Mouse (Mus musculus) cerebellum, adult 18-20 months (tissue): ENCODE results near the gene Caml.
A peak's percentile ranks its signal among the peaks of the same experiment; 100 is the strongest.

Experiments
- DNase-seq, 2 experiments: peaks; one replicate each; pipeline ENCODE4 v3.0.0; 2021

Caml gene

DNA sequence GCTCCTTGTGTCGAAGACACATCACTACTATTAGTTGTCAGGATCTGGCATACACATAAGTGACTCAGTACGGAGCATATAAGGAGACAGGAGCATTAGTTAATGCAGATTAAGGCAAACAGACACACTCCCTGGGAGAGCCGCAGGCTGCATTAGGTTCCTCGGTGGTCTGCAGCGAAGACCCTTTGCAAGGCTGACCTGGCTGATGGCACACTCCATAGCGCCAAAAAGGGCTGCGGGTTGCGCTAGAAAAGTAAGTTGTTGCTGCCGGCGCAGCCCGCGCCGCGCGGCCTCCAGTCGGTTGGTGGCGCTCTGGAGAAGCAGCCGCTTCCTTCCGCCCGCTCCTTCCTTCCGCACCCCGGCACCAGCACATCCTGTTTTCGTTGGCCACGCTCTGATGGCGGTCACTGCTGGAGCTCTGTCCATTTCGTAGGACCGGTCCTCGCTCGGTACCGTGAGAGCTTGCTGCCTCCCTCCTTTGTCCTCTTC lies 11.9 kb downstream of the Caml start, which contains the start of gene Ddx46:
Gene Ddx46 (plus strand): TSS at position 389 of the 489 bp plus-strand sequence.
- peak; percentile 88 to 94 for DNase-seq

- no peak for DNase-seq
These were observed 12.4 kb downstream of the Caml start for GRCm38 (mm10) chr13:55635146-55635571.

- DNase-seq: no peak
These were observed 13.6 kb downstream of the Caml start for GRCm38 (mm10) chr13:55636185-55636983.

DNA sequence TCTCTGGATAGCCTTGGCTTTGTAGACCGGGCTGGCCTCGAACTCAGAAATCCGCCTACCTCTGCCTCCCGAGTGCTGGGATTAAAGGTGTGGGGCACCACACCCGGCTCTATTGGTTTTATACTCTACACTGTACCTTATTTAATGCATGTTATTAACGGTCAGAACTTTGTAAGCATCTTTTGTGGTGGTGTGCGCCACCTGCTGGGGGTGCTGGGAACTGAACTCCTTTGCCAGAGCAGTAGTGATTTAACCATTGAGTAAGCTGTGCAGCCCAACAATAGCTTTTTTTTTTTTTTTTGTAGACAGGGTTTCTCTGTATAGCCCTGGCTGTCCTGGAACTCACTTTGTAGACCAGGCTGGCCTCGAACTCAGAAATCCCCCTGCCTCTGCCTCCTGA lies 17.7 kb downstream of the Caml start:
- peak; percentile 61 to 79 for DNase-seq

DNA sequence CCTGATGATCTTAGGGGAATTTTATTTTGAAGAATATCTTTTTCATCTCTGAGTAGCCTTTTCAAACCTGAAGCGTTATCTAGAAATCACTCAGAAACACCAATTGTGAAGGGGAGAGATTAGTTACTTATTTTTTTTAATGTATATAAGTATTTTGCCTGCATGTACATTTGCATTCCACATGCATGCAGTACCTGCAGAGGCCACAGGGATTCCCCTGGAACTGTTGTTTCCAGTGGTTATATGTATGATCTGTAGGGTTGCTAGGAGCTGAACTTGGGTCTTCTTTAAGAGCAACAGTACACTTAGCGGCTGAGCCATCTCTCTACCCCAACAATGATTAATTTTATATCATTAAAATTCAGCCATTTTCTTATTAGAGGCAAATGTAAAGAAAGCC lies 21.7 kb downstream of the Caml start:
- DNase-seq: no peak

DNA sequence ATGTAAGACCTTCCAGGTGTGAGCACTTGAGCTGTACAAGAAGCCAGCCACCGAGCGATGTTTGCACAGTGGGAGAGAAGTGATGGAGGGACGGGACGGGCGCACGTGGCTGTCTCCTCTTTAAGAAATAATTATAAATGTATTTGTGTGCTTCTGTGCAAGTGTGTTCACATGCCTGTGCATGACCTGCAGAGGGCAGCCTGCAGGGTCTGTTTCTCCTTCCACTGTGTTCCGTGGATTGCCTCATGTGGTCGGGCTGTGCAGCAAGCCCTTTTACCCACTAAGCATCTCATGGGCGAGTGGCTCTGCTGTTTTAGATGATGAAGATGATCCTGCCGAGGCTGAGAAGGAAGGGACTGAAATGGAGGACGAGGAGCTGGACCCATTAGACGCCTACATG lies 27.3 kb downstream of the Caml start:
- no peak for DNase-seq

- no peak for DNase-seq
These were observed 28.2 kb downstream of the Caml start for GRCm38 (mm10) chr13:55650980-55651379.

DNA sequence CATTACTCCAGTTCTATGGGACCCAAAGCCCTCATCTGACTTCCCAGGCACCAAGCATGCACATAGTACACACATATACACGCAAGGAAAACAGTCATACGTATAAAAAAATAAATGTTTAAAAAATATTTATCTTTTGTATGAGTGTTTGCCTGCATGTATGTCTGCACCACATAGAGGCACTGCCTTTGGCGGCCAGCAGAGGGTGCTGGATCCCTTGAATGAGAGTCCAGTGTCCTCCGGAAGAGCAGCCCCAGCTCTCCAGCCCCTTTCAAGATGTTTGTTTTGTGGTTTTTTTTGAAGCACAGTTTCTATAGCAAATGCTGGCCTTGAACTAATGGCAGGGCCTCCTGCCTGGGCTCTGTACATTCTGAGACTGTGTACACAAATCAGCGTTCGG lies 45.7 kb downstream of the Caml start:
- DNase-seq: peak; percentile 12 to 18

DNA sequence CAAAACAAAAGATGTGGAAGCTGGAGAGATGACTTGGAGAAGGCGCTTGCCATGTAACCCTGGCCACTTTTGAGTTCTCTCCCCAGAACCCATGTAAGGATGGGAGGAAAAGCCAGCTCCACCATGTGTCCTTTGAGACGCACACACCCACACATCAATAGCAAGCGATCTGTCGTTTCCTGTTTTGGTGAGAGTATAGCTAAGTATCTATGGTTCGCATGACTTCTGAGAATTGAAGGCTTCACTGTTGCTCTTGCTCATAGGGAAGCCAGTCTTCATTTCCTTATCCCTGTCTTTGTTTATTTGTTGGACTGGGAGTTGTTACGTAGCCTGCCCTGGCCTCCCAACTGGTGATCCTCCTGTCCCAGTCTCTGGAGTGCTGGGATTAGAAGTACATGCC lies 49.9 kb downstream of the Caml start:
- DNase-seq: no peak

DNA sequence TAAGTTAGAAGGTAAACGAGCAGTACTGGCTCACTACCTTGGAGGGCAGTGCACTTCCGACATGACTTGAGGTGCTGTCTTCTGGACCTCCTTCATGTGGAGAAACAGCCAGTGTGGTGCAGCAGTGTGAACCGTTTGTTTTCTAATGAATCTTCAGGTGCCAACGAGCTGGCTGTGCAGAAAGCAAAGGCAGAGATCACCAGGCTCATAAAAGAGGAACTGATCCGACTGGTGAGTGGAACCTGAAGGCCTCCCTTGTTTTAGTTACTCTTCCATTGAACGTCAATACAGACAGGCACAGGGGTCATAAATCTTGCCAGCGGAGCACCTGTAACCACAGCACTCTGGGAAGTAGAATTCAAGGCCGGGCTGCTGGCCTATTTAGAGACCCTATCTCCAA lies 54.6 kb downstream of the Caml start:
- no peak for DNase-seq
